Mouse (Mus musculus) erythroblast, adult 5-6 weeks (primary cell): ENCODE measurements around the gene Srpk3. TPM values are rescaled to one million over a fixed set of nuclear protein-coding genes. Genes with fewer than 3 reads are reported as not detected.

Source experiments
- ATAC-seq: replicated peaks from 2 replicates; pipeline ENCODE4 v1.8.0; 2016; ENCODE audit warnings: moderate number of reproducible peaks, mild to moderate bottlenecking, moderate TSS enrichment, inconsistent platforms; ENCODE audit not compliant: poor library complexity, low FRiP score, severe bottlenecking
- total RNA-seq, 2 experiments: library from RNA; stranded (forward) in 1 of 2; stranded (reverse) in 1 of 2; fragments of 150-400 nt in 1 of 2; fragments of 200-764, 138-1000 nt in 1 of 2; gene quantifications; 2 replicates each; pipeline versions ENCODE4 v1.2.3 to v1.2.4; 2015 to 2017; ENCODE audit warnings: low replicate concordance in 2 of 2

Gene Srpk3
- total RNA-seq, 2 experiments from 2014 or later, result not detected

DNA sequence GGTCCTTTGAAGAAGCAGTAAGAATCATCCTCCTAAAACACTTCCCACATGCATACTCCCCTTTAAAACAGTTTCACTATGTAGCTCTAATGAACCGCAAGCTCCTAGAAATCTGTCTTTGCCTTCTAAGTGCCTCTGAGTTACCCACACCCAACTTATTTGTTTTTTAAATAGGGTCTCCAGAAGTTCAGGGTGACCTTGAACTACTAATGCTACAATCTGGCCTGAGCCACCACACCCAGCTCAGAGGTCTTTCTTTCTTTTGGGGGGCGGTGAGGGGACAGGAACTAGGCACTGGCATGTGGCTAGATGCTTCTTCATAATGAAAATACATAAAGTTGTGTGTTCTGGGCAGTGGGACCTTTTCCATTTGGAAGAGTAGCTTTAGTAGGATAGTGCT, 23.3 kb downstream of the Srpk3 start:
- ATAC-seq, result no peak

DNA sequence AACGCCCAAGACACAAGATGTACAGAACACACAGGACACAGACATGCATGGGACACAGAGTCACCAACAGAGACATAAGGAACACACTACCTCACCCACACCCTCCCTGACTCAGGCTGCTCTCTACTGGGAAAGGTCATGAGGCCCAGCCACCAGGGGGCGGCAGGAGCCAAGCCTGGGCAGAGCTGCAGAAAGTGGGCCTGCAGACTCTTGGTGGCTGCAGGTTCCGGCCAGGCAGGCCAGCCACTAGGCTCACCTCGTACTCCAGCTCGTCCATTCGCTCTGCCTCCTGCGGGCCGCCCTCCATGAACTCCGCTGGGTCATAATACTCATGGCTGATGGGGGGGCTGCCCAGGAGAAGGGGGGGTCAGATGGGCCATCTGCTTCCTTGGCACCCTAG, 24.3 kb downstream of the Srpk3 start:
- ATAC-seq, result peak; percentile 77

DNA sequence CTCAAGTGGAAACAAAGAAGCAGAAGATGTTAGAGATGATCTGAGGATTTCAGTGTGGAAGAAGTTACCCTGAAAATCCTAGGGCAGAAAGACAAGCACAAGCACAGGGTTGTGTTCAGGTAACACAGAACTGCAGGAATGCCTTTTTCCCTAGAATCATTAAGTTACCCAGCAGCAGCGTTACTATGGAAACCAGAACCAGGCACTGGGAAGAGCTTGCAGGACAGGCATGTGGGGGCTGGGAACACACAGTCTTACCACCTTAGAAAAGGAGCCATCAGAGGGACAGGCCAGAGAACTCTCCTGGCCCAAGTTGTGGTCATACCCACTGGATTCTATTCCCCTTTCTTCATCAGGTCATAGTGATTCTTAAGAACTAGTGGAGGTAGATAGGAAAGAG, 31.6 kb downstream of the Srpk3 start:
- ATAC-seq, result no peak

DNA sequence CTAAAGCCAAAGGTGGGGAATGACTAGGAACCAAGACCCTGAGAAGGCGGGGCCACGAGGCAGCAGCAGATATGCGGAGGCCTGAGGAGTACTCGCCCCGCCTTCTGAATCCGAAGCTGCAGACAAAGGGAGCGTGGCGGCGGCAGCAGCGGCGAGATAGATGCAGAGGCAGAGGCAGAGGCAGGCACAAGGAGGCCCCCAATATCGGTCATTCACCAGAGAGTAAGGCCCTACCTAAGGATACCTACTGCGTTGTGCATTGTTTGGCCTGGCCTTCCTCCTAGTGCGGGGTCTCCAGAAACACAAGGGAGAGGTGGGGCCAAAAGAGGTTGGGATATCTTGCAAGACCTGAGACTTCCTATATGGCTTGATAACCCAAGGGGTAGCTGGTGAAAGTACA, 40.9 kb downstream of the Srpk3 start:
- ATAC-seq, result no peak

DNA sequence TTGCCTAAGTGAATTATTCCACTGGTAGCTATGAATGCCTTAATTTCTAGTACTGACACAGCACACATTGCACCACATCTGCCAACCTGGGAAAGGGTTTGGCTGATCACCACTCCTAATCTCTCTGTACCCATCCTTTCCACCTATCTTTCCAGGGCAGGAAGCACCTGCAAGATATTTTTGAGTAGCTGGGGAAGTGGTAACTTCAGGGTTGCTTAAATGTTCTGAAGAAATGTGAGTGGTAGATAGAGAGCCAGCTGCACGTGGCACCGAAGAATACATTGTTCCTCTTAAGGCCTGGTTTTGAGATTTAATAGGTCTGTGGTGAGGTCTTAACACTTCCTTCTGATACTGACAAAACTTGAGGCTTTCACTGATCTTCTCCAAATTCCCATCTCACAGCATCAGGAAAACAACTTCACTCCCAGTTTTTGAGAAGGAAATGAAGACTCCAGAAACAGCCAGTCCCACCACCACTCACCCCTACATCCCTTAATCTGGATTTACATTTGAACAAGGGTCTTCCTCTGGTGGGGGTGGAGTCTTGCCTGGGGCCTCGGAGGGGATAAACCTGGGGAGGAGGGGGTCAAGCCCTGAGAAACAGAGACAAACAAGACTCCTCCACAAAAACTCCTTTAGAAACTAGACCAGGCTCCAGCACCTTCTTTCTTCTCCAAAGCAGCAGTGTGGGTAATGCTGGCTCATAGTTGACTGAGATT, 42.5 kb downstream of the Srpk3 start:
- ATAC-seq, result no peak

DNA sequence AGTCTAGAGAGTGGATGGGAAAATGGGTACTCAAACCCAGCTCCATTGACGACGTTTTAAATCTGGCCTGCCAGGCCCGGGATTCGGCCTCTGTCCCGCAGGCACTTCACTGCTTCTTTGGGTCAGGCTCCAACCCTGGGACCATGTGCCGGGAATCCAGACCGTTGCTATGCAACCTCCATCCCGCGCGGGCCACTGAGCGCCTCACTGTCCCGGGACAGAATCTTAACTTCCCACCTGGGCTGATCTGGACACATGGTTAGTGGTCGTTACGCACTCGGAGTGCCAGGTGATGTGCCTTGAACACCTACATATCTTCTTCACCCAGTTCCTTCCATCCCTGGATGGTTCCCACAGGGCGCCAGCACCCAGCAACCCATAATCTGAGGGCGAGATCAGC, 49.5 kb downstream of the Srpk3 start:
- ATAC-seq, result no peak

DNA sequence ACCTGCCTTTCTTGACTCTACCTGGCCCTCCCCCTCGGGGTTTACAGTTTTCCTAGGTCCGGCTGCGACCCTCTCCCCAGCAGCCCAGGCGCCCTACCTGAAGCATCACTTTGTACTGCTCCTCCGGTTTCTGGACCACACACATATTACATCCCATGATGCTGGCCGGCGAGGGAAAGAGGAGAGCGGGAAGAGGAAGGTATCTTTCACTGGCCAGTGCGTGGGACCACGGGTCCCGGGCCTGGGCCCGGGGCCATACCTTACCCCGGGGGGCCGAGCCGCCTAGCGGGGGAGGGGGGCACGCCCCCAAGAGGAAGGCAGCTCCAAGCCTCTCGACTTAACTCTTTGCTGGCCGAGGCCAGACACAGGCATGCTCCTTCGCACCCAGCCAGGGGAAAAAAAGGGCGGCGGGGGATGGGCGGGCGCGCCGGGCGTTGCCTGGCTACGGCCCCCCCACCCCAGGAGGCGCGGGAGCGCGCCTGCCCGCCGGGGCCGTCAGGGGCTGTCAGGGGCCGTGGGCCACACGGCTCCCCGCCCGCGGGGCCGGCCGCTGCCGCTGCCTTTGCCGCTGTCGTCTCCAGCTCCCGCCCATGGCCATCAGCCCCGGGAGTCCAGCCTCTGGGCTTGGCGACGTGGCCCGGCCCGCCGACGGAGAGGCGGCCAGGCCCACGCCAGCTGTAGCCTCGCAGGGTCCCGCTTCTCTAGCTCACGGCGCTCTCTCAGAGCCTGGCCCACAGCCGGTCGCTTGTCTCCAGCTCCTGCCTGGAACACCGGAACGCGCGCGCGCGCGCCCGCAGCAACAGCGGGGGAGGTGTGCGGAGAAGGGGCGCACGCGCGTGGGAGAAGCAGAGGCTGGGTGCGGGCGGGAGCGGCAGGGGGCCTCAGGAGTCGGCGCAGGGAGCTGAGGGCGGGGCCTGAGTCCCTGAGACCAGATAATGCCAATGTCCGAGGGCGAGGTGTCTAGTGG, 50.3 kb downstream of the Srpk3 start, which contains the start of gene Pdzd4:
TSS of gene Pdzd4 (minus strand) at position 785 of the 967 bp plus-strand sequence.
- ATAC-seq, result no peak

Other genes with a start within 250 kb of the Srpk3 start
- gene Dusp9, start 135.0 kb upstream of the Srpk3 start, total RNA-seq (2015; ENCODE audit: low replicate concordance), result not detected in 2 replicates
- gene Dusp9, start 135.0 kb upstream of the Srpk3 start, total RNA-seq (2017; ENCODE audit: low replicate concordance), result 0.43 TPM in 1 of 2 replicates, not detected in the other
- not detected in 2 replicates for gene Pnck, start 114.3 kb upstream of the Srpk3 start, total RNA-seq (2015; ENCODE audit: low replicate concordance)
- not detected in 2 replicates for gene Pnck, start 114.3 kb upstream of the Srpk3 start, total RNA-seq (2017; ENCODE audit: low replicate concordance)
- gene Slc6a8, start 101.3 kb upstream of the Srpk3 start, total RNA-seq (2015; ENCODE audit: low replicate concordance), result not detected in 2 replicates
- 1.4 TPM in 1 of 2 replicates, not detected in the other for gene Slc6a8, start 101.3 kb upstream of the Srpk3 start, total RNA-seq (2017; ENCODE audit: low replicate concordance)
- 60.6 and 85.3 TPM in 2 replicates for gene Bcap31, start 58.2 kb upstream of the Srpk3 start, total RNA-seq (2015; ENCODE audit: low replicate concordance)
- 51.2 and 52.8 TPM in 2 replicates for gene Bcap31, start 58.2 kb upstream of the Srpk3 start, total RNA-seq (2017; ENCODE audit: low replicate concordance)
- gene Abcd1, start 57.8 kb upstream of the Srpk3 start, total RNA-seq (2015; ENCODE audit: low replicate concordance), result 8.1 and 12.1 TPM in 2 replicates
- gene Abcd1, start 57.8 kb upstream of the Srpk3 start, total RNA-seq (2017; ENCODE audit: low replicate concordance), result 1.3 and 4.0 TPM in 2 replicates
- gene Plxnb3, start 17.3 kb upstream of the Srpk3 start, total RNA-seq (2015; ENCODE audit: low replicate concordance), result not detected in 2 replicates
- gene Plxnb3, start 17.3 kb upstream of the Srpk3 start, total RNA-seq (2017; ENCODE audit: low replicate concordance), result 0.77 and 0.84 TPM in 2 replicates
- gene Idh3g, start 12.5 kb downstream of the Srpk3 start, total RNA-seq (2015; ENCODE audit: low replicate concordance), result 74.8 and 98.4 TPM in 2 replicates
- gene Idh3g, start 12.5 kb downstream of the Srpk3 start, total RNA-seq (2017; ENCODE audit: low replicate concordance), result 62.6 and 62.9 TPM in 2 replicates
- 86.9 and 180 TPM in 2 replicates for gene Ssr4, start 12.6 kb downstream of the Srpk3 start, total RNA-seq (2015; ENCODE audit: low replicate concordance)
- 44.0 and 61.8 TPM in 2 replicates for gene Ssr4, start 12.6 kb downstream of the Srpk3 start, total RNA-seq (2017; ENCODE audit: low replicate concordance)
- 1.5 TPM in 1 of 2 replicates, not detected in the other for gene Pdzd4, start 50.6 kb downstream of the Srpk3 start, total RNA-seq (2015; ENCODE audit: low replicate concordance)
- 0.28 TPM in 1 of 2 replicates, not detected in the other for gene Pdzd4, start 50.6 kb downstream of the Srpk3 start, total RNA-seq (2017; ENCODE audit: low replicate concordance)
- gene Avpr2, start 117.7 kb downstream of the Srpk3 start, total RNA-seq (2015; ENCODE audit: low replicate concordance), result not detected in 2 replicates
- gene Avpr2, start 117.7 kb downstream of the Srpk3 start, total RNA-seq (2017; ENCODE audit: low replicate concordance), result not detected in 2 replicates
- gene L1cam, start 121.7 kb downstream of the Srpk3 start, total RNA-seq (2015; ENCODE audit: low replicate concordance), result 5.2 TPM in 2 replicates
- gene L1cam, start 121.7 kb downstream of the Srpk3 start, total RNA-seq (2017; ENCODE audit: low replicate concordance), result 5.3 and 6.2 TPM in 2 replicates
- gene Arhgap4, start 147.5 kb downstream of the Srpk3 start, total RNA-seq (2015; ENCODE audit: low replicate concordance), result 15.5 and 16.3 TPM in 2 replicates
- 18.4 and 23.4 TPM in 2 replicates for gene Arhgap4, start 147.5 kb downstream of the Srpk3 start, total RNA-seq (2017; ENCODE audit: low replicate concordance)
- 10.6 and 26.8 TPM in 2 replicates for gene Naa10, start 147.5 kb downstream of the Srpk3 start, total RNA-seq (2015; ENCODE audit: low replicate concordance)
- 18.1 TPM in 2 replicates for gene Naa10, start 147.5 kb downstream of the Srpk3 start, total RNA-seq (2017; ENCODE audit: low replicate concordance)
- gene Renbp, start 156.4 kb downstream of the Srpk3 start, total RNA-seq (2015; ENCODE audit: low replicate concordance), result 7.7 TPM in 1 of 2 replicates, not detected in the other
- gene Renbp, start 156.4 kb downstream of the Srpk3 start, total RNA-seq (2017; ENCODE audit: low replicate concordance), result 5.4 and 12.4 TPM in 2 replicates
- 67.9 and 78.2 TPM in 2 replicates for gene Hcfc1, start 192.0 kb downstream of the Srpk3 start, total RNA-seq (2015; ENCODE audit: low replicate concordance)
- 45.2 and 47.4 TPM in 2 replicates for gene Hcfc1, start 192.0 kb downstream of the Srpk3 start, total RNA-seq (2017; ENCODE audit: low replicate concordance)
- gene Irak1, start 249.5 kb downstream of the Srpk3 start, total RNA-seq (2015; ENCODE audit: low replicate concordance), result 20.4 and 23.2 TPM in 2 replicates
- gene Irak1, start 249.5 kb downstream of the Srpk3 start, total RNA-seq (2017; ENCODE audit: low replicate concordance), result 21.8 and 49.6 TPM in 2 replicates